Mouse (Mus musculus) liver, adult 2 months (tissue): ENCODE measurements around the gene Oit3.

Experiments
- CTCF ChIP-seq: fragments of 200-500 bp; IDR thresholded peaks from 2 replicates; pipeline ENCODE4 v1.5.1; 2011; ENCODE audit warnings: low read depth, low read length, control low read depth
- POLR2A ChIP-seq: fragments of 200-500 bp; IDR thresholded peaks from 2 replicates; pipeline ENCODE4 v1.6.1; 2011; ENCODE audit warnings: low read length, control low read depth; ENCODE audit not compliant: insufficient read depth; ENCODE audit errors: extremely low read depth

- no peak for TF ChIP-seq POLR2A
- TF ChIP-seq CTCF, result no peak
Measured at GRCm38 (mm10) chr10:59438651-59439050, 2.9 kb downstream of the Oit3 start.
